Mouse (Mus musculus) thymus, postnatal 10 days (tissue): ENCODE data around the gene Gm45902.
A peak's percentile ranks its signal among the peaks of the same experiment; 100 is the strongest.

Experiments
- DNase-seq, 2 experiments: peaks; one replicate each; pipeline ENCODE4 v3.0.0; 2021; ENCODE audit warnings: low spot score in 2 of 2

Gene Gm45902

DNA sequence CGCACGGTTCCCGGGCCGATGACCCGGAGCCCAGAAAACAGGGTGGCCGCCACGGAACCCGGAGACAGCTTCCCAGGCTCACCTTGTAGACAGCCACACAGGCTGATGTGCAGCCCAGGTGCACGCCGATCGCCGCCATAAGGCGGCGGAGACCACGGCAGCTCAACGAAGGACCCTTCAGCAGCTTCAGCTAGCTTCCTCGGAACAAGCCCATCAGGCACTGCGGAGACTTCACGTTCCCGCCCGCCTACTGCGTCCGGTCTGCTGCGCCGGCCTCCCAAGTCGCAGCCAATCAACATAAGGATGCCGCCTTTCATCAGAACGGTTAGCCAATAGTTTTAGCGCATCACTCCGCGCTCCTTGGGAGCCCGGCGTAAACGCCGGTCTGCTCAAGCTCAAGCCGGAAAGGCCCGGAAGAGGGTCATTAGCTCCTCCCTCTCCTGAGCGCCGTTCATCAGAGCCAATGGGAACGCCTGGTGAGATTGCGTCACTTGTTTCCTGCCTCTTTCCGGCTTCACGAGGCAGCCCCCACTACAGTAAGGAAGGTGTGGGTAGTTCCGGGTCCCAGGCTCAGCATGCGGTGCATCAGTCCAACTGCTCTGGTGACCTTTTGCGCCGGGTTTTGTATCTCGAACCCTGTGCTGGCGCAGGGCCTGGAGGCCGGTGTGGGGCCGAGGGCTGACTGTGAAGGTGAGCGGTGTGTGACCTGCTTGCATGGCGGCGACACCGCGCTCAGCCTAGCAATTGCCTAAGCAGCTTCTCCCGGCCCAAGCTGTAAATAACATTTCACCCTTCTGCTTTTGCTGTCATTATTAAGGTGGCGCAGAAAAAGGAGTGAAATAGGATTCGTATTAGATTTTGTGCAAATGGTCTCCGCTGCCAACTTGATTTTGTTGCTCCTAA lies at the start of gene Gm45902, which contains the start of the genes Hspa14 and Cdnf:
TSS of gene Gm45902 (minus strand) at position 239 of the 903 bp plus-strand sequence.
TSS of gene Hspa14 (minus strand) at position 263 of the 903 bp plus-strand sequence.
TSS of gene Cdnf (plus strand) at position 479 of the 903 bp plus-strand sequence.
- peak; percentile 92 to 94 for DNase-seq

DNA sequence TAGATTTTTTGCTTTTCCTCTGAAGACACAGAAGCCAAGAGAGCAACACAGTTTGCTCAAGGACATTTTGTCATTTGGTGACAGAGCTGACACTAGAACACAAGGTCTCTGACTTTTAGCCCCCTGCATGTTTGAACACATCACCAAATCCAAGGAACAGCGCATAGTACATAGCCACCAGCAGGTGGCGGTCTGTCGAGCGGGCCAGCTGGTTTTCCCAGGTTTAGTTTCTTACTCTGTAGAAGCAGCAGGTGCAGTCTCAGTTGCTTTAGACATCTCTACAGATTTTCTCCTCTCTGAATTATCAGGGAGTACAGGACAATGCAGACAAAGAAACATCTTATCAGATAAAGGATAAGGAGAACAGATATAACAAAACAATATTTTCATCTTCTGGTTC lies 34.0 kb upstream of the Gm45902 start:
- peak; percentile 50 to 73 for DNase-seq

DNA sequence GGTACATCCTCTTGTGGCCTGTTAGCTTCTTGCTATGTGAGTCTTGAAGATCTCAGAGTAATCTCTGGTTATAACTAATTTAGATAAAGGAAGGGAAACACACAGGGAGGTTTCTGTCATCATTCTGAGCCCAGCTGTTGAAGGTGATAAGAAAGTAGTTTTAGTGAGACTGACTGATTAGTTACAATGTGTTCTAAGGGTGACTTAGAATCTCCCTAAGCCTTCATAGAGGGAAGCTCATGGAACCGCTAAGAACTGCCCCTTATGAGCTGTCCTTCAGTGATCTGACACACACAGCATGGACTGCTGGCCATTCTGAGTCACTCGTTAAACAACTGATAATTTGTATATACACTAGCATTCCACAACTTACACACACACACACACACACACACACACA lies 33.5 kb upstream of the Gm45902 start:
- DNase-seq = no peak

- DNase-seq = no peak
Observed at GRCm38 (mm10) chr2:3541307-3542079, 28.9 kb upstream of the Gm45902 start.

DNA sequence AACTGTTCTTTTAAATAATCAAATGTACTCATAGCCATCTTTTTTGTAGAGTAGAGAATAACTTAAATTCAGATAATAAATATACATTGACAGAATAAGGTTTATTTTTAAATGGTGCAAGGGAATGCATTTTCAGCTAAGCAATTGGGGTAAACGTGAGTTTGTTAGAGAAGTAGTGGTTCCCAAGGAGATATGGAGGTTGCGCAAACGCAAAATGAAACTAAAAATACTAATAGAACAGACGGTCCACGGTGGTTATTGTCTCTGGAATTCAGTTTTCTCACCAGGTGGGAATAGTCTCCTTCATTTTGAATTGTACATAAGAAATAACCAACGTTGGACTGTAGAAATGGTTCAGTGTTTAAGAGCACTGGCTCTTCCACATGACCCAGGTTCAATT lies 13.7 kb upstream of the Gm45902 start:
- no peak for DNase-seq

DNA sequence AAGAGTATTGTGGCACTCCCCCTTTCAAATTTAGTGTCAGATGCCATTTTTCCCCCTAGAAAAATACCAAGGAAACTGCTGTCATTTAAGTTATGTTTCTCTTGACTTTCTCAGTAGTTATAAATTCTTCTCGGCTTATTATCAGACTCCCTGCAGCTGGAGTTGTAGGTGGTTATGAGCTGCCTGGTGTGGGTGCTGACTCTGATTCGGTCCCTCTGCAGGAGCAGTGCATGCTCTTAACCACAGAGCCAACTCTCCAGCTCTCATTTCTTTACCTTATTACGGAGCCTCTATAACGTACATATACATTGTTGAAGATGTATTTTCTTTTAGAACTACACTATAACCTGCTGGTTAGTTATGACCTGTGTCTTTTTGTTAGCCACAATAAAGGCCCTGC lies 10.0 kb upstream of the Gm45902 start:
- DNase-seq = no peak

GRCm38 (mm10) chr2:3512076-3512475 lies 514 bp downstream of the Gm45902 start:
- DNase-seq = peak; percentile 28 to 46

DNA sequence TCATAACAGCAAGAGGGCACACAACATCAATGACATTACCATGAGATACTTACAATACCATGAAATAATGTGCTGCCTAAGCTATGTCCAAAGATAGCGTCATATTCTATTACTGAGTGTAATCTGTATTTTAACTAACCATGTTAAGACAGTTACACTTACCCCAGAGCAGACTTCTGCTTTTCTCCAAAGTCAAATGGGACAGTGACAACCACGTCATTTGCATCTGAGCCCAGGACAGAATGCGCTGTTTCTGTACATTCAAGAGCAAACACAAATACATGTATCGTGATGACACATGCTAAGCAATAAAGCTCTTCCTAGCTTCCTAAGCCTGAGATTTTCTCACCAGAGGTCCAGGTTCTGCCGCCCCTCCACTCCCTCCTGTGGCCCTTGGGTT lies 11.7 kb downstream of the Gm45902 start:
- no peak for DNase-seq

DNA sequence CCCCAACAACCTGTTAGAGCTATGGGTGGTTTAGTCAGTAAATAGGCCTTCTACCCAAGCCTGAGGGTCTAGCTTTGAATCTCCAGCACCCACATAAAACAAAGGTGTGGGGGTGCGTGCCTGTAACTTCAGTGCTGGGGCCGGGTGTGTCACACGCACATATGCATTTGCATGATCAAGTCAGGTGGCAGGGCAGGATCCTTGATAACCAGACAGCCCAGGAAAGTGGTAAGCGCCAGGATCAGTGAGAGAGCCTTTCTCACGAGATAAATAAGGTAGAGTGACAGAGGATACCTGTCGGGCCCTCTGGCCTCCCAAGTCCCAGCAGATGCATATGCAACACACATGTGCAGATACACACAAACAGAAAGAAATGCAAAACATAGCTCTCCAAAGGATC lies 13.0 kb downstream of the Gm45902 start:
- no peak for DNase-seq

DNA sequence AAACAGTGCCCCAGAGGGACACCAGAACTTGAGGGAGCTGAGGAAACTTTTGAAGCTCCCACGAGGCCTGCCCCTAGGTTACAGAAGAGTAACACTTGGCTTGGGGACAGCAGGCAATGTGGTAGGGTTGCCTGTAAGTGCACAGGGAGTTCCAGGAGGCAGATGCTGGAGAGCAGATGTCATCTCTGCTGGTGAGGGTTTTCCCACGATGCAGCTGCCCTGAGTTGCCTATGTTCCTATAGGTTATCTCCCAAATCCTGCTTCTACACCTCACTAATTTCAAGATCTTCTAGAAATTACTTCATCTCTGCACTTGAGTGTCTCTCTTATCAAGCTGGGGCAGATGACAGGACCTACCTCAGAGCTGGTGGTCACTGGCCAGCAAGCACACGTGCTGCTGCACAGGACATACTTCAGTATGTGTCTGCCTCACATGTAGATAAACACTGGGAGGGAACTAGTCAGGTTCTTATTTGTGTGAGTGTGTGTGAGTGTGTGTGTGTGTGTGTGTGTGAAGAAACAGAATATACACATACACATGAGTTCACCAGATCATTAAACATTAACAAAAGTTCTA lies 18.7 kb downstream of the Gm45902 start:
- no peak for DNase-seq

DNA sequence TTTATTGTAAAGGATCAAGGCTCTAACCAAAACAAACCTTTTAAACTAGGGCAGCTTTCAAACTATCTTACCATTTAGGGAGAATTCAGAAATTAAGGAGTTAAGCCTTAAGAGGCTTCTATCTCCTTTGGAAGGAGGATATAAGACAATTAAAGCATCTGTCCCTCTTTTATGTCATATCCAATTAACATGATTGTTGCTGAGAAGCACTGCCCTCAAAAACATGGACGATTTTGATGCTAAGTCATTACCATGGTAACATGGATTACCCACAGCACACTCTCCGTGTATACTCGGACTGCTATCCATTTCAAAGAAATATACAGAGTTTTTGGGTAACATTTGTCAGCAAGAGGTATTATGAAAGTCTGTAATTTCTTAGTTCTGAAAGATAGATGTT lies 22.8 kb downstream of the Gm45902 start:
- no peak for DNase-seq

DNA sequence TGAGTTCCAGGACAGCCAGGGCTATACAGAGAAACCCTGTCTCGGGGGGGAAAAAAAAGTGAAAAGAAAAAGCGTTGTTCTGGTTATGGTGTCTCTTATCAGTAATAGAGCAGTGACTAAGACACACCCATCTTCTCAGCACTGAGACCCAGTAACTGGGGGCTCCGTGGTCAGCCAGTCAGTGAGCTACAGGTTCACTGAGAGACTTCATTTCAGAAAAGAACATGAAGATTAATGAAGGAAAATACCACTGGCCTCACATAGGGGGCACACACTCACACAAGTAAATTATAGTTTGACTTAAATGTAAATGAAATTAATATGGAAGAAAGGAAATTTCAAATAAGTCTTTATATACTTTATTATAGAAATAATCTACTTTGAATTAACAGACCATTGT lies 32.4 kb downstream of the Gm45902 start:
- DNase-seq = no peak

DNA sequence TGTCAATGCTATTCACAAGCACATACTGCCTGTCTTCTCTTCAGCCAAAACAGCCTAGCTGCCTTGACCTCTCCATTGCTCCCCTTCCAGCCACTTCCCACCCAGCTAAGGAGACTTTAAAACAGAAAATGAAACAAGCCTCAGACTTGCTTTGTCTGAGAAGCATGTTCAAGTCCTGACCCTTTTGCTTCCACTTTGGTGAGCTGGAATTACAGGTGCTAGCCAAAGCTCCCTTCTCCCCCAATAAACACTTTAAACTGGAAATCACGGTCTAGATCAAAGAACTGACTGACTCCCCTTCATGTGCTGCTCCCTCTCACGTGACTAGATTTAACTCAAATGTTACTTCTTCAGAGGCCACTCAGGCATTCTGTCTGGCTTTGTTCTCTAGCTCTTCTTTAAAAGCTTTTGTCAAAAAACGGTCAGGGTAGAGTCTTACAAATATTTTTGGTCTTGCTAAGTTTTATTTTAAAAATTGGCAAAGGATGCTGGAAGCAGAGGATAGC lies 36.8 kb downstream of the Gm45902 start:
- DNase-seq = no peak

DNA sequence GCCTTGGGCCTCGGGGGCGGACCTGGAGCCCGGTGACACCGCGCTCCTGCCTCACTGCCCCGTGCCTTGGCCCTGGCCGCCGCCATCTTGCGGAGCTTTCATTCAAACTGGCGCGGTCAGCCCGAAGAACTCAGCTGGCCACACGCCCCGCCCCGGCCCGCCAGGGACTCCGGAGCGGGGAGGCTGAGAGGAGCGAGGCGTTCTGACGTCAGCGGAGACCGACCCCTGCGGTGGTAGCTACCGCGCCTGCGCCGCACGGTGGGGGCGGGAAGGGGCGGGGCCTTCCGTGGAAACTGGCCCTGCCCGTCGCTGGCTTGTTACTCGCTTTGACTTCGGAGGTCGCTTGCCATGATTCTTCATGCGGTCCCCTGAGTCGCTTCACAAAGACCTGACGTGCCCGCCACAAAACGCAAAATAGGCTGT lies 37.7 kb downstream of the Gm45902 start, which contains the start of gene Suv39h2:
TSS of gene Suv39h2 (minus strand) at position 171 of the 423 bp plus-strand sequence.
- peak; percentile 93 to 98 for DNase-seq

GRCm38 (mm10) chr2:3474361-3474805 lies 38.2 kb downstream of the Gm45902 start:
- DNase-seq = peak; percentile 45 to 47

- no peak for DNase-seq
Observed at GRCm38 (mm10) chr2:3473891-3474290, 38.7 kb downstream of the Gm45902 start.

DNA sequence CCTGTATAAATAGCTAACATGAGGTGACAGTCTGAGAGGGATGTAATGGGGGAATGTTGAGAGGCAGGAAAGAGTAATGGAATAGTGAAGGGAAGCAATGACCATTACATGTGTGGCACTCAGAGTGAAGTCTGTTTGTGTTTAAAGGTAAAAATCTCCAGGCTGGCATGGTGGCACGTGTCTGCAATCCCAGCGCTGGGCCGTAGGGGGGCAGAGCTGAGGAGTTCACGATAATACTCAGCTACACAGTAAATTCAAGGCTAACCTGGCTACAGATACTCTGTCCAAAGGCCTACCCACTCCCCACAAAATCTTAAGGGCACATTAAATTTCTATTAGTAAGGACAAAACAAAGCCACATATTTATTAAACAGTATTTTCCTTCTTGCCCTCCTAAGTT lies 56.0 kb downstream of the Gm45902 start:
- no peak for DNase-seq
